Mouse (Mus musculus): ENCODE measurements at regions not wholly inside any gene's neighbourhood (a gene's known extent, or its start where the extent isn't known, plus 50 kb on each side); places are given as distances from the start of the nearest gene placed in this dataset.

DNA sequence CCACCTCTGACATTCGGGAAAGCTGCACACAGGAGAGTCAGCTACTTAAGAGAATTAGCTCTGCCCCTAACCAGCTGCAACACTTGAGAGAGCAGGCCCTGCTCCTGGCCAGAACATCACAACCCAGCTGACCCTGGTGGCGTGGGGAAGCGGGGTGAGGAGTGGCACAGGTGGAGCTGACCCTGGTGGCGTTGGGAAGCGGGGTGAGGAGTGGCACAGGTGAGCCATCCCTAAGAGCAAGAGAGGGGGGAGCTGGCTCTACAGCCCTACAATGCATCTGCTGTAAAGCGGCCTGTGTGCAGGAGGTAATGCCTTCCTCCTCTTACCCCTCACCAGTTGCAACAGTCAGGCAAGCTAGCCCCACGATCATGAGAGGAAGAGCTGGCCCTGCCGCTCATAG is 293.5 kb upstream of the N6amt1 start:
- no peaks in the 10 kb centered on the region for H3K4me1 ChIP-seq
- H3K27ac ChIP-seq = no peak overlapping the region
- H3K36me3 ChIP-seq = no peaks in the 10 kb centered on the region
- H3K4me2 ChIP-seq = no peak overlapping the region
- WGBS = 89% methylated on average over 8 of the region's 8 CpGs
- H3K9me3 ChIP-seq (replicated peaks) = no peaks in the 10 kb centered on the region
- H3K4me3 ChIP-seq (replicated peaks) = no peak overlapping the region
- ATAC-seq (replicated peaks; ENCODE audit: low FRiP score) = 0 out of 2 replicates have a peak, but pooled peaks have one; percentile 43
- no peaks in the 10 kb centered on the region for H3K27me3 ChIP-seq
- H3K9ac ChIP-seq = no peak overlapping the region

DNA sequence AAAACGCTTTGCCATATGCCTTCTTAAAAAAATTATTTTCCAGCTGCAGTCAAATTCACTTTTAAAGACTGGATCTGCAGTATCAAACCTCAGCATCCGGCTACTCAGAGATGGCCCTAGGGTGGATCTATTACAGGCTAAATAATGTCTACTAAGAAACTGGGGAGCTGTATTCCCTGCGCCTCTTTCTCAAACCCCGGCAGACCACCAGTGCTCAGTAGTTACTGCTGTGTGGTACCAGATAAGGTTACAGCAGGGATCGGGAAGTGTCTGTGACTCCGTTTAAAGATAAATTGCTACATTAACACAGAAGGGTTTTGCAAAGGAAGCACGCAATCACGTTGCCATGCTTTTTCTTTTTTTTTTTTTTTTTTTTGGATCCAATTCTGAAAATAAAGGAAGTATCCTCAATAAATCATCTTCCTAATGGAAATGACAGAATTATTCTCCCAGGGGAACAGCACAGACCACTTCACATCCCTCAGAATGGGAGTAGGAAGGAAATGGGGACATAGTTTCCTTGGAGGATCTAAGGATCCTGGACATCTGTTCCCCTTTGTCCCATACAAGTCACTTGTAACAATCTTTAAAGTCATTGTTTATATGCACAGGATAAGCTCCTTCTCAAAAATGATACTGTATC is 304.1 kb upstream of the N6amt1 start:
- H3K4me1 ChIP-seq = peaks cover 4% of the 10 kb centered on the region; the same call in 1 of the 2 replicates
- WGBS = 34% methylated on average over 8 of the region's 8 CpGs
- no peaks in the 10 kb centered on the region for H3K36me3 ChIP-seq
- H3K9me3 ChIP-seq (replicated peaks) = no peaks in the 10 kb centered on the region
- H3K4me2 ChIP-seq = no peak overlapping the region
- 0 out of 2 replicates have a peak overlapping the region, but pooled peaks have one; percentile 15 for H3K27ac ChIP-seq
- H3K4me3 ChIP-seq (replicated peaks) = no peak overlapping the region
- H3K9ac ChIP-seq = no peak overlapping the region
- H3K27me3 ChIP-seq = no peaks in the 10 kb centered on the region
- peak; percentile 77 for ATAC-seq (replicated peaks; ENCODE audit: low FRiP score)

DNA sequence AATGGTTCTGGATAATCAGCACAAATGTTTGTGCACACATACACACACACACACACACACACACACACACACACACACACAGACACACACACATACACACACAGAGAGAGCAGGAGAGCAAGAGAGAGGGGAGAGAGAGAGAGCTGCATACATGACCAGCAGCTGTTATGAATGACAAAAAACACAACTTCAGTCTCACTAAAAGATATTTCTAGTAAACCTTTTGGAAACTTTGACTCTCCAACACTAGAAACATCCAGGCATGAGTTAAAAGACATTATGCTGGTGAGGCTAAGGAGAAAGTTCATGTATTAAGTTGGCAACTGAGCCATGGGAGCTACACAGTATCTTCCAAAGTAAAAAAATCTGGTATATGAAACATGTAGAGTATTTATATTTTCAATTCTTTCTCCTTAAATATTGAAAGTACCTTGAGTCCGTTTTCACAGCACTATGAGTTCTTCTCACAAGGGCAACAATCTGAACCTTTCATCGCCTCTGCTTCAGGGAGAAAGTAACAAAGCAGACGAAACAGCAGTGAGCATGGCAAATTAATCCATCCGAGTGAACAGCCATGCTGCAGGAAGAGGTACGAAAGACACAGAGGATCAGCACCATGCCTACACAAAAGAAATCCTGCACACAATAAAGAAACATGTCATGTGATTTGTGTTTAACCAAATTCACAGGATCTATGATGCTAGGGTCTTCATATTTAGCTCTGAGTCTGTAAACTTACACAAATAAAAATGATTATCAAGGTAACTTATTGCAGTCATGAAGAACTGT is 309.0 kb upstream of the N6amt1 start:
- no peaks in the 10 kb centered on the region for H3K9me3 ChIP-seq (replicated peaks)
- no peak overlapping the region for H3K4me3 ChIP-seq (replicated peaks)
- ATAC-seq (replicated peaks; ENCODE audit: low FRiP score) = no peak
- no peak overlapping the region for H3K4me2 ChIP-seq
- H3K4me1 ChIP-seq = peaks cover 4% of the 10 kb centered on the region; the same call in 1 of the 2 replicates
- no peaks in the 10 kb centered on the region for H3K36me3 ChIP-seq
- no peak overlapping the region for H3K9ac ChIP-seq
- 80% methylated on average over 5 of the region's 5 CpGs for WGBS
- no peak overlapping the region for H3K27ac ChIP-seq
- no peaks in the 10 kb centered on the region for H3K27me3 ChIP-seq

DNA sequence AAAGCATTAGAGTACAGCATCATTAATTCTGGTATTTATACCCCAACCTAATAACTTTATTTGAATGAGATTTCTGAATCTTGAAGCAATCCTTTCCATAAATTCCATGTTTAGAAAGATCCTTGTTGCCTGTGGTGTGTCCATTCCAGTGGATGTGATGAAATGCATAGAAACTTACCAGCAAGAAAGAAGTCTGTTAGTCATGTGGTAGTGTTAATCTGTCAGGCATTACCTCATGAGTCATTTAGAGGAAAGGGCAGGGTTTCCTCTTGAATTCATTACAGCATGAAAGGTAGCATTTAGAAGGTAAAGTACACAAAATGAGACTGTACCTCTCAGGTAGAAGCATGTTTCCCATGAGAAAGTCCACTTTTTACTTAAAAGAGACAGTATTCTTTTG is 310.3 kb upstream of the N6amt1 start:
- 0 out of 2 replicates have a peak, but pooled peaks have one; percentile 40 for ATAC-seq (replicated peaks; ENCODE audit: low FRiP score)
- Histone ChIP-seq H3K4me2 (no peak overlapping the region), H3K9ac (no peak overlapping the region), H3K27me3 (no peaks in the 10 kb centered on the region), H3K9me3 (replicated peaks) (no peaks in the 10 kb centered on the region), H3K36me3 (no peaks in the 10 kb centered on the region), H3K27ac (no peak overlapping the region), H3K4me3 (replicated peaks) (no peak overlapping the region), H3K4me1 (no peaks in the 10 kb centered on the region)

- Histone ChIP-seq H3K4me1 (no peaks in the 10 kb centered on the region), H3K36me3 (no peaks in the 10 kb centered on the region), H3K9ac (no peak overlapping the region), H3K4me2 (no peak overlapping the region), H3K4me3 (replicated peaks) (no peak overlapping the region), H3K9me3 (replicated peaks) (no peaks in the 10 kb centered on the region), H3K27ac (no peak overlapping the region), H3K27me3 (no peaks in the 10 kb centered on the region)
- ATAC-seq (replicated peaks; ENCODE audit: low FRiP score) = no peak
- WGBS = 79% methylated on average over 4 of the region's 4 CpGs
Measured at GRCm38 (mm10) chr16:87040366-87040765, 313.6 kb upstream of the N6amt1 start.

- no peak for ATAC-seq (replicated peaks; ENCODE audit: low FRiP score)
- 70% methylated on average over 1 of the region's 1 CpGs for WGBS
- no peaks in the 10 kb centered on the region for H3K9me3 ChIP-seq (replicated peaks)
- H3K27me3 ChIP-seq = no peaks in the 10 kb centered on the region
- H3K27ac ChIP-seq = no peak overlapping the region
- H3K9ac ChIP-seq = no peak overlapping the region
- H3K4me1 ChIP-seq = no peaks in the 10 kb centered on the region
- no peak overlapping the region for H3K4me2 ChIP-seq
- H3K36me3 ChIP-seq = no peaks in the 10 kb centered on the region
- H3K4me3 ChIP-seq (replicated peaks) = no peak overlapping the region
Measured at GRCm38 (mm10) chr16:87039861-87040260, 314.1 kb upstream of the N6amt1 start.

DNA sequence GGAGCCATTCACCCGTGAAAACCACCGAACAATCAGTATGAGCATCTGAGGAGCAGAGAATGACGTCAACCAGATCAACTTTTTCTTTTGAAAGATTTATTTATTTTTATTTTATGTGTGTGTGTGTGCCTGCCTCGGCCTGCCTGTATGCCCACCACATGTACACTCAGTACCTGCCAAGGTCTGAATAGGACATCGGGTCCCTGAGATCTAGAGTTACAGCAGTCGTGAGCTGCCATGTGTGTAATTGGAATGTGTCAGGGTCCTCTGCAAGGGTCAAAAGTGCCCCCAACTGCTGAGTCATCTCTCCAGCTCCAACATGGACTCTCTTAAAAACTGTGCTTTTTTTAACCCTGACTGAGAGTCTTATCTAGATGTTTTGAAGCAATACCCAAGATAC is 316.9 kb upstream of the N6amt1 start:
- 46% methylated on average over 6 of the region's 6 CpGs for WGBS
- Histone ChIP-seq H3K36me3 (no peaks in the 10 kb centered on the region), H3K27ac (no peak overlapping the region), H3K9me3 (replicated peaks) (no peaks in the 10 kb centered on the region), H3K4me2 (no peak overlapping the region), H3K4me3 (replicated peaks) (no peak overlapping the region), H3K4me1 (no peaks in the 10 kb centered on the region), H3K27me3 (no peaks in the 10 kb centered on the region), H3K9ac (no peak overlapping the region)
- ATAC-seq (replicated peaks; ENCODE audit: low FRiP score) = peak; percentile 82

DNA sequence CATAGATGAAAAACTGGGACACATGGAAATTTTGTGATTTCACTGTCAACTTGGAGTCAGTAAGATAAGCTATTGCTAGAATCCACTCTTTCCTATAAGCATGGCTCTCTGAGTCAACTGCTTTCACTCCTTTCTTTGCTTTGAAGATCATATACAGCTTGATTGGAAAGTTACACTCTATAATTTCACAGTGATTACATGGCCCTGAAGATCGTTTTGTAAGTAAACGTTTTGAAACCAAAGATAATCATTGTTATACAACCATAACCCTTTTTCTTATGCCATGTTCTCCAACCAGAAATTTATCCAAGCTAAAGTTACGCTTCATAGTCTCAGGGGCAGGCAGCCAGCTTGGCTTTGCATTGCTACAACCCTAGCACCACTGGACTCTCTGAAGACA is 322.1 kb upstream of the N6amt1 start:
- Histone ChIP-seq H3K9ac (no peak overlapping the region), H3K36me3 (no peaks in the 10 kb centered on the region), H3K9me3 (replicated peaks) (no peaks in the 10 kb centered on the region), H3K4me3 (replicated peaks) (no peak overlapping the region), H3K4me1 (no peaks in the 10 kb centered on the region), H3K27ac (no peak overlapping the region), H3K27me3 (no peaks in the 10 kb centered on the region), H3K4me2 (no peak overlapping the region)
- ATAC-seq (replicated peaks; ENCODE audit: low FRiP score) = no peak
- 65% methylated on average over 3 of the region's 3 CpGs for WGBS

GRCm38 (mm10) chr16:87028516-87029145 is 325.4 kb upstream of the N6amt1 start:
- Histone ChIP-seq H3K27me3 (no peaks in the 10 kb centered on the region), H3K4me3 (replicated peaks) (no peak overlapping the region), H3K36me3 (no peaks in the 10 kb centered on the region), H3K4me1 (no peaks in the 10 kb centered on the region), H3K4me2 (no peak overlapping the region), H3K9me3 (replicated peaks) (no peaks in the 10 kb centered on the region), H3K9ac (no peak overlapping the region), H3K27ac (no peak overlapping the region)
- WGBS = 69% methylated on average over 5 of the region's 5 CpGs
- no peak for ATAC-seq (replicated peaks; ENCODE audit: low FRiP score)

DNA sequence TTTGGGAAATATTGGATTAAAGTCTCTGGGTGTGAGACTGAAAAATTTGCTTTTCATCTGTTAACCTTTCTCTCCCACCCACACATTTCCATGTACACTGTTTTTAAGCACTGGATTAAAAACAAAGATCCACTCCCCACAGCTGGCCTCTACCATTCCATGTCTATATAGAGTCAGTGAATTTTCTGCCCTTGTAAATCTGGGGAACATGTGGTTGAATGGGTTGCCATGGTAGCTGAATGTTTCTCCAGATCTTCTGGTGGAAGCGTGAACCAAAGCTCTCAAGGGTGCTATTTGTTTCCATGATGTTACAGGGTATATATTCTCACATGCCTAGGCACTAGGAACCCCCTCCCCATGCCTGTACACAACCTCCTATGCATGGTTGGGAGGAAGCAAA is 326.4 kb upstream of the N6amt1 start:
- no peak overlapping the region for H3K27ac ChIP-seq
- H3K9me3 ChIP-seq (replicated peaks) = no peaks in the 10 kb centered on the region
- H3K4me2 ChIP-seq = no peak overlapping the region
- H3K36me3 ChIP-seq = no peaks in the 10 kb centered on the region
- no peak overlapping the region for H3K9ac ChIP-seq
- H3K4me1 ChIP-seq = no peaks in the 10 kb centered on the region
- no peak for ATAC-seq (replicated peaks; ENCODE audit: low FRiP score)
- no peaks in the 10 kb centered on the region for H3K27me3 ChIP-seq
- no peak overlapping the region for H3K4me3 ChIP-seq (replicated peaks)
- WGBS = 70% methylated on average over 1 of the region's 1 CpGs

DNA sequence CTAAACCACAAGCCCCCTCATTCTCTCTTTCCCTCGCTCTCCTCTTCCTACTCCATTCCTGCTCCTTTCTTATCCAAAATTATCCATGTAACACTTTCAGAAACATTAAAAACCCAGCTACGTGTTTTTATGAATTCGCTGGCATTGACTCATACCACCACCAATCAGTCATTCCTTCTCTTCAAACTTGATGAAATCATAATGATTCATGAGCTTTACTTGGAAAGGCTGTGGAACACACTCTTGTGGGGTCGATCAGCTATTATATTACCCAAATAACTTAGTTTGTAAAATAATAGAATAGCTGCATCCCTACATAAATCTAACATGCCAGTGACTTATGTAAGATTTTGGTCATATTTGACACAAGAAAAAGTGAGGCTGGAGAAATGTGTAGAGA is 331.9 kb upstream of the N6amt1 start:
- Histone ChIP-seq H3K27ac (no peak overlapping the region), H3K9me3 (replicated peaks) (no peaks in the 10 kb centered on the region), H3K9ac (no peak overlapping the region), H3K27me3 (no peaks in the 10 kb centered on the region), H3K4me2 (no peak overlapping the region), H3K36me3 (no peaks in the 10 kb centered on the region), H3K4me3 (replicated peaks) (no peak overlapping the region), H3K4me1 (no peaks in the 10 kb centered on the region)
- whole genome bisulfite sequencing = 85% methylated on average over 4 of the region's 4 CpGs
- ATAC-seq (replicated peaks; ENCODE audit: low FRiP score) = no peak

GRCm38 (mm10) chr16:87017107-87017670 is 336.8 kb upstream of the N6amt1 start:
- no peaks in the 10 kb centered on the region for H3K9me3 ChIP-seq (replicated peaks)
- H3K4me3 ChIP-seq (replicated peaks) = no peak overlapping the region
- no peak overlapping the region for H3K9ac ChIP-seq
- WGBS = 80% methylated on average over 7 of the region's 7 CpGs
- no peaks in the 10 kb centered on the region for H3K4me1 ChIP-seq
- H3K27ac ChIP-seq = no peak overlapping the region
- ATAC-seq (replicated peaks; ENCODE audit: low FRiP score) = no peak
- H3K27me3 ChIP-seq = no peaks in the 10 kb centered on the region
- no peak overlapping the region for H3K4me2 ChIP-seq
- H3K36me3 ChIP-seq = no peaks in the 10 kb centered on the region

Data from kidney, embryonic 15.5 days (tissue).